Mouse (Mus musculus): ENCODE results near the gene Ddias. TPM values are rescaled to one million over a fixed set of nuclear protein-coding genes. Genes with fewer than 3 reads are reported as not detected.
A peak's percentile ranks its signal among the peaks of the same experiment; 100 is the strongest.

The Ddias gene
- polyA plus RNA-seq, 1 experiment: not detected

GRCm38 (mm10) chr7:92822409-92823101 is 51.5 kb downstream of the Ddias start:
- Histone ChIP-seq H3K4me3 (ENCODE audit: insufficient read depth, low read depth, low read length) (no peak overlapping the region), H3K27ac (replicated peaks; ENCODE audit: low read depth, low read length) (no peak overlapping the region), H3K4me1 (ENCODE audit: control insufficient read depth, insufficient read depth, insufficient read length, low read length) (no peaks in the 10 kb centered on the region; the same call in 1 of the 2 replicates)

DNA sequence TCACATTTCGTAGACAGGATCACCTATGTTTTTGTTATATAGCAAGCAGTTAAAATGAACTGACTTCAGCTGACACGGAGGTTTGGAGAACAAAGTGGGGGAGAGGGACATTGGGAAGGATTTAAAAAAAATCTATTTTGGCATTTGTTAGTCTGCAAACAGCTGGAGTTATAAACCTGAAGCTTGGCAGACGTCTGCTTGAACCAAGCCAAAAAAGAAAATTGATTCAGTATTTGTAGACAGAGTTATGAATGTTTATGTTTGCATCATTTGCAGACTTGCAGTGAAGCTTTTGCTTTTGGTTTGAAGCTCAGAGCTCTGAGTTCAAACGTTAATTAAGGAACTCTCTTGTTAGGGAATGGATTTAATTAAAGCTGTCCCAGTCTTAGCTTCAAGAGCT is 52.2 kb downstream of the Ddias start:
- no peak overlapping the region for H3K4me3 ChIP-seq (ENCODE audit: insufficient read depth, low read depth, low read length)
- H3K27ac ChIP-seq (replicated peaks; ENCODE audit: low read depth, low read length): no peak overlapping the region
- H3K4me1 ChIP-seq (ENCODE audit: control insufficient read depth, insufficient read depth, insufficient read length, low read length): no peaks in the 10 kb centered on the region; the same call in 1 of the 2 replicates

- Histone ChIP-seq H3K4me1 (ENCODE audit: control insufficient read depth, insufficient read depth, insufficient read length, low read length) (no peaks in the 10 kb centered on the region; the same call in 1 of the 2 replicates), H3K27ac (replicated peaks; ENCODE audit: low read depth, low read length) (0 out of 2 replicates have a peak overlapping the region, but pooled peaks have one; percentile 25), H3K4me3 (ENCODE audit: insufficient read depth, low read depth, low read length) (no peak overlapping the region)
Observed at GRCm38 (mm10) chr7:92820941-92821465, 53.0 kb downstream of the Ddias start.

GRCm38 (mm10) chr7:92820410-92820809 is 53.6 kb downstream of the Ddias start:
- H3K4me3 ChIP-seq (ENCODE audit: insufficient read depth, low read depth, low read length): no peak overlapping the region
- H3K27ac ChIP-seq (replicated peaks; ENCODE audit: low read depth, low read length): no peak overlapping the region
- no peaks in the 10 kb centered on the region; the same call in 1 of the 2 replicates for H3K4me1 ChIP-seq (ENCODE audit: control insufficient read depth, insufficient read depth, insufficient read length, low read length)

DNA sequence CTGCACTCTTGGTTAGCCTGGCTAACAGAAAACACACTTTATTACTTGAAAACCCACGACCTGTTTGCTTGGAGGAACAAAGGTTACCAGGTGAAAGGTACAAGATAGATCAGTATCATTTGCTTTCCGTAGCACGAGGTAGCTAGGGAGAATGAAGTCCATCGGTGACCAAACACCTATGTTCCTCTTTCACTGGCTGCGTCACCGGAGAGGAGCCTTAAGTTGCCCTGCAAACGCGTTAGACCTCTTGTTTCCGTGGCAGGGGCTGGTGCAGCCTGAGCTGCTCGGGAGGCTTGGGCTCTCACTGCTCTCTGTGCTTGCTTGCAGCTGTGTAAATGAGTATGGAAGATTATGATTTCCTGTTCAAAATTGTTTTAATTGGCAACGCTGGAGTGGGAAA is 54.4 kb downstream of the Ddias start:
- no peaks in the 10 kb centered on the region; the same call in 1 of the 2 replicates for H3K4me1 ChIP-seq (ENCODE audit: control insufficient read depth, insufficient read depth, insufficient read length, low read length)
- H3K4me3 ChIP-seq (ENCODE audit: insufficient read depth, low read depth, low read length): no peak overlapping the region
- no peak overlapping the region for H3K27ac ChIP-seq (replicated peaks; ENCODE audit: low read depth, low read length)

DNA sequence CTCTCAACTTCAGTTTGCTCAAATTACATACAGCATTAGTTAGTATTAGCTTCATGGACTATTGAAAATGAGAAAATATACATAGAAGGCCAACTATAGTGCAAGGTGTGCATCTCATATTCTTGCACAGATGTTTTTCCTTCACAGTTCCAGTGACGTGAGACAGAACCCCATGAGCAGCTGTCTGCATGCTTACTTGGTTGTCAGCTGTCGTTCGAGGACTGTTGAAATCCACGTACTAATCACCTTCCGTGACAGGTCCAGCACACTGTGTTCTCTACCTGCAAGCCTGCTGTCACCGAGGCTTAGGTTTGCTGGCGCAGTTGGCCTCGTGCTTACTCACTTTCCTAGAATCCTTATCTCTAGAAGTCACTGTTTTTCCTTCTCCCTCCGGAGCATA is 56.2 kb downstream of the Ddias start:
- Histone ChIP-seq H3K4me3 (ENCODE audit: insufficient read depth, low read depth, low read length) (no peak overlapping the region), H3K27ac (replicated peaks; ENCODE audit: low read depth, low read length) (no peak overlapping the region), H3K4me1 (ENCODE audit: control insufficient read depth, insufficient read depth, insufficient read length, low read length) (no peaks in the 10 kb centered on the region; the same call in 1 of the 2 replicates)

DNA sequence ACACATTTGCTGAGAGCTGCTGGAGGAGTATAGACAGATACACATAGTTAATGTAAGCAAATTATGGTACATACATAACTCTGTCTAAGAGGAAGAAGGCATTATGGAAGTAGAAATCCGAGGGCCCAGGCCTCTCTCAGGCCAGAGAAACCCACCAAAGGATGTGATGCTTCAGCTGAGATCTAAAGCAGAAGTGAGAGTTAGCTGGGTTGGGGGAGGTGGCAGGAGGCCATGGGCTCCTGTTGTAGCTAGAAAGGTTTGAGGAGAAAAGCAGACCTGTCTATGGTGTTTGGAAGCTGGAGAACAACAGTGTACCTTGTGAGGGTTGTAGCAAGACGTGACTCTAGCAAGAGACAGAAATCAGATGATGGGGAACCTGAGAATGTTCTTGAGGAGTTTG is 56.8 kb downstream of the Ddias start:
- Histone ChIP-seq H3K4me3 (ENCODE audit: insufficient read depth, low read depth, low read length) (no peak overlapping the region), H3K4me1 (ENCODE audit: control insufficient read depth, insufficient read depth, insufficient read length, low read length) (no peaks in the 10 kb centered on the region; the same call in 1 of the 2 replicates), H3K27ac (replicated peaks; ENCODE audit: low read depth, low read length) (no peak overlapping the region)

GRCm38 (mm10) chr7:92811667-92812279 is 62.3 kb downstream of the Ddias start:
- Histone ChIP-seq H3K27ac (replicated peaks; ENCODE audit: low read depth, low read length) (no peak overlapping the region), H3K4me3 (ENCODE audit: insufficient read depth, low read depth, low read length) (no peak overlapping the region), H3K4me1 (ENCODE audit: control insufficient read depth, insufficient read depth, insufficient read length, low read length) (no peaks in the 10 kb centered on the region)

Other genes starting within 250 kb of the Ddias start
- 1.2 and 2.5 TPM in 2 replicates for gene Ankrd42, start 237.1 kb downstream of the Ddias start, polyA plus RNA-seq (2012; ENCODE audit: insufficient read depth, insufficient read length, missing spikeins)
- gene Pcf11, start 204.3 kb downstream of the Ddias start, polyA plus RNA-seq (2012; ENCODE audit: insufficient read depth, insufficient read length, missing spikeins): 19.3 and 20.2 TPM in 2 replicates
- gene Rab30, start 132.6 kb downstream of the Ddias start, polyA plus RNA-seq (2012; ENCODE audit: insufficient read depth, insufficient read length, missing spikeins): 16.0 and 20.6 TPM in 2 replicates
- 11.4 and 11.9 TPM in 2 replicates for gene Prcp, start 223 bp upstream of the Ddias start, polyA plus RNA-seq (2012; ENCODE audit: insufficient read depth, insufficient read length, missing spikeins)
- gene Fam181b, start 205.6 kb upstream of the Ddias start, polyA plus RNA-seq (2012; ENCODE audit: insufficient read depth, insufficient read length, missing spikeins): 0.67 and 2.5 TPM in 2 replicates